Mouse (Mus musculus) spleen, adult 2 months (tissue): ENCODE results near the gene Olfr685. TPM values are rescaled to one million over a fixed set of nuclear protein-coding genes. Genes with fewer than 3 reads are reported as not detected.

Experiments
- DNase-seq, 2 experiments: peaks; one replicate each; pipeline versions ENCODE4 v3.0.0 to v3.0.0-alpha.2; 2012 to 2021; ENCODE audit warnings: low spot score in 2 of 2, low read depth in 1 of 2
- H3K27ac ChIP-seq: fragments of 200-500 bp; 2 replicates; pipeline ENCODE4 v1.5.1; 2012; ENCODE audit warnings: low read length, inconsistent platforms; ENCODE audit not compliant: insufficient read depth
- H3K27me3 ChIP-seq: fragments of 200-500 bp; 2 replicates; pipeline ENCODE4 v1.6.1; 2012; ENCODE audit warnings: mild to moderate bottlenecking, moderate library complexity, low read length, inconsistent platforms; ENCODE audit not compliant: control insufficient read depth, insufficient read depth
- H3K36me3 ChIP-seq: fragments of 200-500 bp; 2 replicates; pipeline ENCODE4 v1.6.1; 2012; ENCODE audit warnings: mild to moderate bottlenecking, low read length, inconsistent platforms; ENCODE audit not compliant: control insufficient read depth, insufficient read depth
- H3K4me1 ChIP-seq: fragments of 200-500 bp; 2 replicates; pipeline ENCODE4 v1.6.1; 2011; ENCODE audit warnings: inconsistent platforms; ENCODE audit not compliant: control insufficient read depth, insufficient read depth, insufficient read length
- H3K4me3 ChIP-seq: fragments of 200-500 bp; 2 replicates; pipeline ENCODE4 v1.5.1; 2011; ENCODE audit warnings: mild to moderate bottlenecking, inconsistent platforms; ENCODE audit not compliant: insufficient read depth, insufficient read length; ENCODE audit errors: extremely low read depth
- CTCF ChIP-seq: fragments of 200-500 bp; IDR thresholded peaks from 2 replicates; pipeline ENCODE4 v1.5.1; 2011; ENCODE audit warnings: mild to moderate bottlenecking, inconsistent platforms; ENCODE audit not compliant: insufficient read depth, insufficient read length, insufficient replicate concordance; ENCODE audit errors: extremely low read depth
- POLR2A ChIP-seq: fragments of 200-500 bp; IDR thresholded peaks from 2 replicates; pipeline ENCODE4 v1.6.1; 2011; ENCODE audit warnings: low read depth, low read length, inconsistent platforms
- WGBS: fragments of 180-500 bp; shearing (Covaris S2); methylation state at CpG from one replicate; pipeline ENCODE4 v1.1.7; 2018; 5-methylcytosine and 5-hydroxymethylcytosine counted together
- polyA plus RNA-seq: library from polyadenylated mRNA; depleted of rRNA; stranded (reverse); fragments of >200 nt; gene quantifications from 2 replicates; pipeline ENCODE4 v1.2.3, GENCODE M21; 2012; rRNA removed

The Olfr685 gene
- polyA plus RNA-seq, result not detected in 2 replicates

GRCm38 (mm10) chr7:105185912-105186311 is at the start of gene Olfr685:
TSS of gene Olfr685 (minus strand) at chr7:105186012.
- H3K4me1 ChIP-seq, result no peaks in the 10 kb centered on the region
- H3K36me3 ChIP-seq, result no peaks in the 10 kb centered on the region
- no peaks in the 10 kb centered on the region for H3K27me3 ChIP-seq
- TF ChIP-seq CTCF (no peak), POLR2A (no peak)
- no peak within 1 kb of the TSS for H3K27ac ChIP-seq
- 87% methylated on average over 1 of the region's 1 CpGs for WGBS
- no peak for DNase-seq
- no peak within 1 kb of the TSS for H3K4me3 ChIP-seq

GRCm38 (mm10) chr7:105229386-105229785 is 43.6 kb upstream of the Olfr685 start:
- DNase-seq, result no peak
- Histone ChIP-seq H3K27ac (no peak overlapping the region), H3K27me3 (no peaks in the 10 kb centered on the region), H3K36me3 (no peaks in the 10 kb centered on the region), H3K4me1 (no peaks in the 10 kb centered on the region), H3K4me3 (no peak overlapping the region)
- 83% methylated on average over 2 of the region's 2 CpGs for WGBS
- TF ChIP-seq CTCF (no peak), POLR2A (no peak)

GRCm38 (mm10) chr7:105228138-105228537 is 42.3 kb upstream of the Olfr685 start:
- no peak for DNase-seq
- Histone ChIP-seq H3K27me3 (no peaks in the 10 kb centered on the region), H3K4me3 (no peak overlapping the region), H3K36me3 (no peaks in the 10 kb centered on the region), H3K27ac (no peak overlapping the region), H3K4me1 (no peaks in the 10 kb centered on the region)
- TF ChIP-seq POLR2A (no peak), CTCF (no peak)
- 59% methylated on average over 1 of the region's 1 CpGs for WGBS

- Histone ChIP-seq H3K27me3 (no peaks in the 10 kb centered on the region), H3K27ac (no peak overlapping the region), H3K4me1 (no peaks in the 10 kb centered on the region), H3K4me3 (no peak overlapping the region), H3K36me3 (no peaks in the 10 kb centered on the region)
- TF ChIP-seq POLR2A, result no peak
- TF ChIP-seq CTCF, result no peak
- DNase-seq, result no peak
Measured at GRCm38 (mm10) chr7:105226703-105227102, 40.9 kb upstream of the Olfr685 start.

GRCm38 (mm10) chr7:105226072-105226471 is 40.3 kb upstream of the Olfr685 start:
- no peaks in the 10 kb centered on the region for H3K4me1 ChIP-seq
- H3K4me3 ChIP-seq, result no peak overlapping the region
- no peak for TF ChIP-seq CTCF
- no peak for TF ChIP-seq POLR2A

GRCm38 (mm10) chr7:105218281-105218680 is 32.5 kb upstream of the Olfr685 start:
- H3K4me3 ChIP-seq, result no peak overlapping the region
- no peaks in the 10 kb centered on the region for H3K4me1 ChIP-seq
- H3K27me3 ChIP-seq, result no peaks in the 10 kb centered on the region
- no peak for TF ChIP-seq POLR2A
- no peak for TF ChIP-seq CTCF
- no peak for DNase-seq
- no peaks in the 10 kb centered on the region for H3K36me3 ChIP-seq
- H3K27ac ChIP-seq, result no peak overlapping the region
- WGBS, result 92% methylated on average over 4 of the region's 4 CpGs

More at GRCm38 (mm10) chr7:105226072-105226471, 40.3 kb upstream of the Olfr685 start:
- no peak for DNase-seq
- Histone ChIP-seq H3K27ac (no peak overlapping the region), H3K27me3 (no peaks in the 10 kb centered on the region), H3K36me3 (no peaks in the 10 kb centered on the region)

GRCm38 (mm10) chr7:105214761-105215160 is 28.9 kb upstream of the Olfr685 start:
- Histone ChIP-seq H3K4me1 (no peaks in the 10 kb centered on the region), H3K36me3 (no peaks in the 10 kb centered on the region), H3K27me3 (no peaks in the 10 kb centered on the region), H3K4me3 (no peak overlapping the region), H3K27ac (no peak overlapping the region)
- WGBS, result 62% methylated on average over 1 of the region's 1 CpGs
- no peak for DNase-seq
- TF ChIP-seq CTCF (no peak), POLR2A (no peak)
